Mouse (Mus musculus) E14TG2a.4 (cell line): Measurements from ENCODE around the gene Krt81.

Experiments
- H3K27me3 ChIP-seq: 2 replicates; pipeline ENCODE4 v1.6.1; 2014; ENCODE audit warnings: low read length, control low read depth; ENCODE audit not compliant: insufficient read depth
- H3K36me3 ChIP-seq: 2 replicates; pipeline ENCODE4 v1.6.1; 2014; ENCODE audit warnings: low read length, control low read depth; ENCODE audit not compliant: insufficient read depth
- H3K4me1 ChIP-seq: replicated peaks from 2 replicates; pipeline ENCODE4 v1.6.1; 2014; ENCODE audit warnings: low read depth, low read length, control low read depth
- H3K4me3 ChIP-seq: replicated peaks from 2 replicates; pipeline ENCODE4 v1.5.1; 2014; ENCODE audit warnings: mild to moderate bottlenecking, low read length
- H3K9me3 ChIP-seq: 2 replicates; pipeline ENCODE4 v1.6.1; 2014; ENCODE audit warnings: low read length, control low read depth
- CTCF ChIP-seq: conservative IDR thresholded peaks from 2 replicates; pipeline ENCODE4 v1.5.1; 2014; ENCODE audit warnings: low read length
- NANOG ChIP-seq: IDR thresholded peaks from 2 replicates; pipeline ENCODE4 v1.6.1; 2014; ENCODE audit warnings: borderline replicate concordance, low read length, mixed read lengths
- POU5F1 ChIP-seq: IDR thresholded peaks from 2 replicates; pipeline ENCODE4 v1.6.1; 2014; ENCODE audit warnings: low read length, borderline replicate concordance

Gene Krt81

DNA sequence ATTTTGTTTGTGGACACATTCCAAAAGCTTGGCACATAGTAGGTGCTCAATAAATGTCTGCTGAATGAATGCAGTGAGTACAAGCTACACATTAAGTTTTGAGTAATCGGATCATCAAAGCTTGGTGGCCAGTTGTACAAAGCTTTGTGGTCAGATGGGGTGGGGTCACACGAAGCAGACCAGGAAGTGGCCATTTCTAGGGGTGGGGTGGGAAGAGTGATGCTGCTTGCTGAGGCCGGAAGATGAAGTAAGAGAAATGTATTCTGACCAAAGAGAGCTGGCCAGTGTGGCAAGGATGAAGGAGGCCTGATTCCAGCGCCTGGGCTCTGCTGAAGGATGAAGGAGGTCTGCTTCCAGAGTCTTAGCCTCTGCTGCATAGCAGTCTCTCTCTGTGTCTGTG is 5.5 kb upstream of the Krt81 start:
- H3K27me3 ChIP-seq = peaks cover 3% of the 10 kb centered on the region; the same call in 1 of the 2 replicates
- no peaks in the 10 kb centered on the region for H3K36me3 ChIP-seq
- H3K9me3 ChIP-seq = no peaks in the 10 kb centered on the region
- no peaks in the 10 kb centered on the region for H3K4me1 ChIP-seq
- no peak for TF ChIP-seq NANOG
- no peak for TF ChIP-seq CTCF
- no peak for TF ChIP-seq POU5F1
- H3K4me3 ChIP-seq = no peak overlapping the region

- Histone ChIP-seq H3K4me3 (no peak overlapping the region), H3K36me3 (no peaks in the 10 kb centered on the region), H3K4me1 (peaks cover 11% of the 10 kb centered on the region), H3K9me3 (peaks cover 20% of the 10 kb centered on the region), H3K27me3 (peaks cover 23% of the 10 kb centered on the region)
- peak; percentile 51 for TF ChIP-seq CTCF
- TF ChIP-seq NANOG = no peak
Measured at GRCm38 (mm10) chr15:101459283-101459682, 4.3 kb downstream of the Krt81 start.

GRCm38 (mm10) chr15:101458361-101458930 is 5.1 kb downstream of the Krt81 start:
- Histone ChIP-seq H3K4me3 (no peak overlapping the region), H3K27me3 (peaks cover 19% of the 10 kb centered on the region), H3K9me3 (peaks cover 21% of the 10 kb centered on the region), H3K36me3 (no peaks in the 10 kb centered on the region), H3K4me1 (peaks cover 6% of the 10 kb centered on the region)
- TF ChIP-seq POU5F1 (no peak), CTCF (no peak), NANOG (no peak)

DNA sequence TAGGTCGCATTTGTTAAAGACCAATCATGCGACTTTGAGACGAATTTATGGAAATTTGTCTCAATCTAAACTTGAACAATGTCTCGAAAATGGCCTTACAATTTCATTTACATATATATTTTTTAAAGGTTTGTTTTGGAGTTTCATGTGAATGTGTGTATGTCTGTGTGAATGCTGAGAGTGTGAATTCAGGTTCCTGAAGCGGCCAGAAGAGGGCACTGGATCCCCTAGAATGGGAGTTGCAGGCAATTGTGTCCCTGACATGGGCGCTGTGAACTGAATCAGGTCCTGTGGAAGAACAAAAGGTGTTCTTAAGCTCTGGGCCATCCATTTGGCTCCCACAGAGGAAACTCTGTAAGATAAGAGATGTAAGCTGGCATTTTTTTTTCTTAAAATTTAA is 7.7 kb downstream of the Krt81 start:
- Histone ChIP-seq H3K9me3 (peaks cover 33% of the 10 kb centered on the region), H3K4me1 (peaks cover 6% of the 10 kb centered on the region), H3K36me3 (no peaks in the 10 kb centered on the region), H3K27me3 (no peaks in the 10 kb centered on the region), H3K4me3 (no peak overlapping the region)
- TF ChIP-seq CTCF = 0 out of 2 replicates have a peak, but pooled peaks have one; percentile 10
- no peak for TF ChIP-seq NANOG
- no peak for TF ChIP-seq POU5F1

DNA sequence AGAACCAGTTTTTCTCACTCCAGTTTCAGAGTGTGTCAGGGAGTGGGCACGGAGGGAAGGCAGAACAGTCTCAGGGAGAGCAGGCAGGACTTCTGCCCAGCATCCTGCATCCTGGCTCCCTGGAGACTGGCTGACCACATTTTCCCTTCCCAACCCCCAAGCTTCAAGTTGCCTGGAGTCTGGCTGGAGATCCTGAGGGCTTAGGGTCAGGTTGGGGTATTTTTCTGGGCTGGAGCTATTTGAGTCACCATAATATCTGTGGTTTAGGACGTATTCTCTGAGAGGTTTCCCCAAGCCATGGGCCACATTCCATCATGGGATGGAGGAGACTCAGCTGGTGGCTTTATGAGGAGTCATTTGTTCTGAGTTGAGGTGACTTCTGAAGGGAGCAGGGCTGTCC is 8.3 kb downstream of the Krt81 start:
- no peaks in the 10 kb centered on the region for H3K27me3 ChIP-seq
- H3K4me3 ChIP-seq = no peak overlapping the region
- no peak for TF ChIP-seq NANOG
- TF ChIP-seq CTCF = no peak
- no peak for TF ChIP-seq POU5F1
- peaks cover 6% of the 10 kb centered on the region for H3K4me1 ChIP-seq
- H3K9me3 ChIP-seq = peaks cover 32% of the 10 kb centered on the region
- no peaks in the 10 kb centered on the region for H3K36me3 ChIP-seq

GRCm38 (mm10) chr15:101454774-101455173 is 8.8 kb downstream of the Krt81 start:
- peaks cover 6% of the 10 kb centered on the region for H3K4me1 ChIP-seq
- H3K9me3 ChIP-seq = peaks cover 29% of the 10 kb centered on the region
- H3K27me3 ChIP-seq = no peaks in the 10 kb centered on the region
- no peak overlapping the region for H3K4me3 ChIP-seq
- TF ChIP-seq CTCF (no peak), NANOG (no peak), POU5F1 (no peak)
- no peaks in the 10 kb centered on the region for H3K36me3 ChIP-seq

DNA sequence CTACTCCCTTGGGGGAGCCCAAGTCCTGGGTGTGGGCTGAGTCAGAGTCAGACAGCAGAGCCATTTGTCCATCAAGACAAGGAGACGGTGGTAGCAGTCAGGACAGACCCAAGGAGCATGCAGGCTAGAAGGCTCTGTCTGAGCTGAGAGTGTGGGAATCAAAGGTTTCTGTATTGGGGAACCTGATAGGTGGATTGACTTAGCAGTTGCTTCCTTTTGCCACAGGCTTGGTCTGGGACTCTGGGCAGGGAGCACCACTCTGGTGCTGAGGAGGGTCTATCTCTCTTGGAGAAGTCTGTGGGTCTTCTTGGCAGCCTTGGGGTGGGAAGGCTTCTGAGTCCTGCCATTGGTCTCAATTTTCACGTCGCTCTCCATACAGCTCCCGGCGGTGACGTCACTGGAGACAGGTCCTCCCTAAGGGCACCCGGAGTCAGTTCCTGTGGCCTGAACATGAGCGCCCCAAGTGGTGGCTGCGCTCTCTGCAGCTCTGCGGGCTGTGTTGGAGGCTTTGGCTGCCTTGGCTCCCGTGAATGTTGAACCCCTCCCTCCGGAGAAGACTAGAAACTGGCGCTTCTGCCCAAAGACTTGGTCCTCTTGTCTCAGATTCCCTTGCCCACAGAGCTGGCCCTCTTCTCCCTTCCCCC is 10.3 kb downstream of the Krt81 start:
- TF ChIP-seq CTCF = peak; percentile 42
- no peak for TF ChIP-seq POU5F1
- H3K36me3 ChIP-seq = no peaks in the 10 kb centered on the region
- no peaks in the 10 kb centered on the region for H3K27me3 ChIP-seq
- no peaks in the 10 kb centered on the region for H3K4me1 ChIP-seq
- peaks cover 28% of the 10 kb centered on the region for H3K9me3 ChIP-seq
- H3K4me3 ChIP-seq = no peak overlapping the region

GRCm38 (mm10) chr15:101447444-101447843 is 16.1 kb downstream of the Krt81 start, which contains the start of gene Krt88:
Krt88 (plus strand) TSS chr15:101447744.
- TF ChIP-seq POU5F1 (no peak), CTCF (no peak), NANOG (no peak)
- 0 out of 2 replicates have a peak within 1 kb of the TSS, but pooled peaks have one; percentile 3 for H3K4me3 ChIP-seq
- H3K4me1 ChIP-seq = no peaks in the 10 kb centered on the region
- peaks cover 13% of the 10 kb centered on the region for H3K9me3 ChIP-seq
- H3K36me3 ChIP-seq = no peaks in the 10 kb centered on the region
- no peaks in the 10 kb centered on the region for H3K27me3 ChIP-seq
